In the genomic region with DNA sequence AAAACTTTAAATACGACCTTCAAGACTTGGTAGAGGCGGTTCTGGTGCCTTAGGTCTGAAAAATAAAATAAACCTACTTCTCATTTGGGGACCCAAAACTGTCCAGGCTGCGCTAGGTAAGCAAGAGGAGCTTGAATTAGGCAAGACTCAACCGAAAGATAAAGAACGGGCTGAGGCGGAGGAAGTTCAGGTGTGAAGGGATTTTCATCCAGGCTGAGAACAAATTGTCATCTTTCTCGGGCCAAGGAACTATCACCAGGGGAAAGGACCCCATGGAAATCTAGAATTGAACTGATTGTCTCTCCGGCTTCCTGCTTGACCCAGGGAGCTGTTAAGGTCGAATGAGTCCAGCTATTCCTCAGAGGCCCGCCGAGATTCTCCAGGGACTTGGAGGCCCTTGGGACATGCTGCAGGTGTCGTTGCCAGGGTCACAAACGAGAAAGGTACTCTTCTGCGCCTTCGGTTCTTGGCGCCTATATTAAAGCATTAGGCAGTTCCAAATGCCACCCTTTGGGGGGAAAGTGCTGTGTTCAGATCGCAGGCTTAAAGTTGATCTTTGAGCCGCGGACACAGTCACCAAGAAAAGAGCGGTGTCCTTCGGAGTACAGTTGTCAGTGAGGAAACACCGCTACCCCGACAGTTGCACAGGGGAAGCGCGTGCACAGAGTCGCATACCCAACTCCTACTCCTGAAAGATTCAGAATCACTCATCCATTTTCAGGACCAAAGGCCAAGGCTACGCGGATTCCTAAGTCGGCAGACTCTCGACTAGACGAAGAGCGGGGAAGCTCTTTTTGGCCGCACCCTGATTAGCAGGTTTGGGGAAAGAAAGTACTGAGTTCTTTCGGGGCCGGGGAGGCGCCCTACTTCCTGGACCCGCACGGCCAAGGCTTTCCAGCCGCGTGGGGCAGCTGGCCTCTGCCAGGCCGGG, we compare ENCODE assay signal across 8 mouse cellular contexts. TPM values are rescaled to one million over a fixed set of nuclear protein-coding genes. Genes with fewer than 3 reads are reported as not detected.
DNase-seq lines count a peak whose midpoint lies in the region; ATAC-seq and TF ChIP-seq lines count a peak whose summit lies in the region.

No protein-coding gene starts in this region.

- H3K9me3 ChIP-seq in lung, embryonic 14.5 days (ENCODE audit: low read depth, low read length) = no peaks in the 10 kb centered on the region
- H3K9me3 ChIP-seq in forebrain, embryonic 11.5 days (ENCODE audit: control insufficient read depth, low read length) = no peaks in the 10 kb centered on the region
- no peaks in the 10 kb centered on the region for H3K9me3 ChIP-seq in limb, embryonic 14.5 days (ENCODE audit: control insufficient read depth, low read length)
- H3K9me3 ChIP-seq in stomach, embryonic 14.5 days (ENCODE audit: control insufficient read depth, low read depth, low read length) = no peaks in the 10 kb centered on the region

- no peak overlapping the region for H3K9ac ChIP-seq in lung, embryonic 14.5 days
- H3K9ac ChIP-seq in forebrain, embryonic 11.5 days (ENCODE audit: low read length) = 0 out of 2 replicates have a peak overlapping the region, but pooled peaks have one; percentile 21
- H3K9ac ChIP-seq in limb, embryonic 14.5 days (ENCODE audit: low read depth, low read length, severe bottlenecking) = no peak overlapping the region
- H3K9ac ChIP-seq in stomach, embryonic 14.5 days (replicated peaks; ENCODE audit: low read depth, low read length) = no peak overlapping the region

- no peak overlapping the region for H3K27ac ChIP-seq in lung, embryonic 14.5 days (ENCODE audit: low read depth)
- H3K27ac ChIP-seq in forebrain, embryonic 11.5 days (ENCODE audit: low read depth, low read length) = no peak overlapping the region
- no peak overlapping the region for H3K27ac ChIP-seq in limb, embryonic 14.5 days (replicated peaks; ENCODE audit: low read depth, low read length)
- no peak overlapping the region for H3K27ac ChIP-seq in stomach, embryonic 14.5 days (ENCODE audit: low read length)

- no peak for DNase-seq in lung, embryonic 14.5 days
- DNase-seq in lung, adult 2 months = no peak
- peak; percentile 53 for DNase-seq in forebrain, embryonic 11.5 days (ENCODE audit: low spot score)
- DNase-seq in limb, embryonic 14.5 days (ENCODE audit: low spot score) = no peak
- DNase-seq in frontal cortex, postnatal 36 days (ENCODE audit: low spot score in 2 of 2) = no peak

- peak overlapping the region; percentile 38 for H3K4me3 ChIP-seq in lung, embryonic 14.5 days (ENCODE audit: low read depth, low read length)
- no peak overlapping the region for H3K4me3 ChIP-seq in lung, adult 2 months (replicated peaks; ENCODE audit: extremely low read depth, low read depth, low read length)
- H3K4me3 ChIP-seq in forebrain, embryonic 11.5 days (ENCODE audit: low read depth, low read length) = peak overlapping the region; percentile 34
- H3K4me3 ChIP-seq in limb, embryonic 14.5 days (replicated peaks; ENCODE audit: low read length) = peak overlapping the region; percentile 40
- H3K4me3 ChIP-seq in stomach, embryonic 14.5 days (ENCODE audit: low read depth, low read length) = peak overlapping the region; percentile 28

- no peak for ATAC-seq in lung, embryonic 14.5 days (ENCODE audit: insufficient read depth)
- no peak for ATAC-seq in forebrain, embryonic 11.5 days (replicated peaks; ENCODE audit: low FRiP score)
- no peak for ATAC-seq in limb, embryonic 14.5 days (ENCODE audit: low FRiP score, low read depth)
- no peak for ATAC-seq in stomach, embryonic 14.5 days (ENCODE audit: insufficient number of reproducible peaks, insufficient read depth, low FRiP score, low read depth)
- no peak for ATAC-seq in CD4-positive, CD25-positive, alpha-beta regulatory T cell, adult 4 months
- no peak for ATAC-seq in inflammation-experienced regulatory T-cells, adult 6 months

- H3K4me1 ChIP-seq in lung, embryonic 14.5 days (ENCODE audit: insufficient read depth) = peaks cover 7% of the 10 kb centered on the region; the same call in 1 of the 2 replicates
- H3K4me1 ChIP-seq in lung, adult 2 months (ENCODE audit: control insufficient read depth, insufficient read depth, low read length) = peaks cover 6% of the 10 kb centered on the region; the same call in 1 of the 2 replicates
- H3K4me1 ChIP-seq in forebrain, embryonic 11.5 days (replicated peaks; ENCODE audit: control insufficient read depth, insufficient read depth, low read length) = peaks cover 22% of the 10 kb centered on the region
- peaks cover 16% of the 10 kb centered on the region; the same call in 1 of the 2 replicates for H3K4me1 ChIP-seq in limb, embryonic 14.5 days (ENCODE audit: control insufficient read depth, insufficient read depth, low read length)
- H3K4me1 ChIP-seq in stomach, embryonic 14.5 days (ENCODE audit: control insufficient read depth, insufficient read depth, low read length) = peaks cover 19% of the 10 kb centered on the region; the same call in 1 of the 2 replicates

- peak overlapping the region; percentile 68 for H3K4me2 ChIP-seq in lung, embryonic 14.5 days
- peak overlapping the region; percentile 79 for H3K4me2 ChIP-seq in forebrain, embryonic 11.5 days (ENCODE audit: low read depth, low read length, severe bottlenecking)
- peak overlapping the region; percentile 67 for H3K4me2 ChIP-seq in limb, embryonic 14.5 days (replicated peaks; ENCODE audit: low read depth, low read length, severe bottlenecking)
- peak overlapping the region; percentile 47 for H3K4me2 ChIP-seq in stomach, embryonic 14.5 days (replicated peaks; ENCODE audit: low read depth, low read length)

- WGBS in lung, embryonic 14.5 days = 3% methylated on average over 41 of the region's 41 CpGs
- 3% methylated on average over 41 of the region's 41 CpGs for WGBS in lung, adult 2 months
- WGBS in forebrain, embryonic 11.5 days = 1% methylated on average over 41 of the region's 41 CpGs
- 2% methylated on average over 40 of the region's 41 CpGs for WGBS in limb, embryonic 14.5 days
- 1% methylated on average over 41 of the region's 41 CpGs for WGBS in stomach, embryonic 14.5 days

- peaks cover 81% of the 10 kb centered on the region for H3K27me3 ChIP-seq in lung, embryonic 14.5 days (ENCODE audit: insufficient read depth, low read length)
- H3K27me3 ChIP-seq in forebrain, embryonic 11.5 days (ENCODE audit: control insufficient read depth, insufficient read depth, low read length) = peaks cover 90% of the 10 kb centered on the region
- H3K27me3 ChIP-seq in limb, embryonic 14.5 days (ENCODE audit: control insufficient read depth, insufficient read depth, low read length) = peaks cover 63% of the 10 kb centered on the region
- H3K27me3 ChIP-seq in stomach, embryonic 14.5 days (ENCODE audit: control insufficient read depth, insufficient read depth, low read length) = peaks cover 55% of the 10 kb centered on the region

- TF ChIP-seq POLR2A in lung, adult 2 months (IDR thresholded peaks at IDR 0.05; ENCODE audit: borderline replicate concordance, extremely low read depth, low read depth, low read length) = no peak
- TF ChIP-seq POLR2A in limb, embryonic 14.5 days (IDR thresholded peaks at IDR 0.05; ENCODE audit: borderline replicate concordance, extremely low read depth, insufficient read depth, insufficient read length) = no peak

- H3K36me3 ChIP-seq in lung, embryonic 14.5 days (ENCODE audit: insufficient read depth) = no peaks in the 10 kb centered on the region
- no peaks in the 10 kb centered on the region for H3K36me3 ChIP-seq in forebrain, embryonic 11.5 days (ENCODE audit: control insufficient read depth, insufficient read depth, low read length)
- no peaks in the 10 kb centered on the region for H3K36me3 ChIP-seq in limb, embryonic 14.5 days (ENCODE audit: control insufficient read depth, insufficient read depth, low read length)
- no peaks in the 10 kb centered on the region for H3K36me3 ChIP-seq in stomach, embryonic 14.5 days (ENCODE audit: control insufficient read depth, insufficient read depth, low read length)

- TF ChIP-seq CTCF in lung, embryonic 14.5 days (IDR thresholded peaks at IDR 0.05; ENCODE audit: low read depth) = no peak
- TF ChIP-seq CTCF in lung, adult 2 months (IDR thresholded peaks at IDR 0.05; ENCODE audit: insufficient read depth, low read length) = no peak

RNA-seq across cellular contexts. Expression of a gene that starts 1.2 kb away (rescaled TPM):
- not detected in 2 replicates for polyA plus RNA-seq in lung, embryonic 14.5 days (2014; fragmentation: Nextera tagmentation; extraction: Ambion mirVana)
- polyA plus RNA-seq in lung, adult 2 months (2012; rRNA removed) = not detected in 2 replicates
- 0.29 and 0.31 TPM in 2 replicates for polyA plus RNA-seq in forebrain, embryonic 11.5 days (2014; fragmentation: Nextera tagmentation; extraction: Ambion mirVana)
- polyA plus RNA-seq in limb, embryonic 14.5 days (2012; rRNA removed) = 0.04 TPM in 1 of 2 replicates, not detected in the other
- not detected in 2 replicates for polyA plus RNA-seq in limb, embryonic 14.5 days (2014; fragmentation: Nextera tagmentation; extraction: Ambion mirVana)
- polyA plus RNA-seq in stomach, embryonic 14.5 days (2014; fragmentation: Nextera tagmentation; extraction: Ambion mirVana) = 0.72 and 1.1 TPM in 2 replicates
- not detected for polyA plus RNA-seq in CD4-positive, CD25-positive, alpha-beta regulatory T cell, adult 4 months (2017; shearing (Covaris generic))
- polyA plus RNA-seq in inflammation-experienced regulatory T-cells, adult 6 months (2017; shearing (Covaris generic)) = not detected

RNA-seq across cellular contexts. Expression of a gene that starts 7.1 kb away (rescaled TPM):
- polyA plus RNA-seq in lung, embryonic 14.5 days (2014; fragmentation: Nextera tagmentation; extraction: Ambion mirVana) = not detected in 2 replicates
- polyA plus RNA-seq in lung, adult 2 months (2012; rRNA removed) = not detected in 2 replicates
- 0.61 and 0.68 TPM in 2 replicates for polyA plus RNA-seq in forebrain, embryonic 11.5 days (2014; fragmentation: Nextera tagmentation; extraction: Ambion mirVana)
- polyA plus RNA-seq in limb, embryonic 14.5 days (2012; rRNA removed) = 0.09 TPM in 1 of 2 replicates, not detected in the other
- not detected in 2 replicates for polyA plus RNA-seq in limb, embryonic 14.5 days (2014; fragmentation: Nextera tagmentation; extraction: Ambion mirVana)
- polyA plus RNA-seq in stomach, embryonic 14.5 days (2014; fragmentation: Nextera tagmentation; extraction: Ambion mirVana) = 0.94 and 1.3 TPM in 2 replicates
- polyA plus RNA-seq in CD4-positive, CD25-positive, alpha-beta regulatory T cell, adult 4 months (2017; shearing (Covaris generic)) = not detected
- polyA plus RNA-seq in inflammation-experienced regulatory T-cells, adult 6 months (2017; shearing (Covaris generic)) = not detected

RNA-seq across cellular contexts. Expression of a gene that starts 18.6 kb away (rescaled TPM):
- polyA plus RNA-seq in lung, embryonic 14.5 days (2014; fragmentation: Nextera tagmentation; extraction: Ambion mirVana) = 264 and 268 TPM in 2 replicates
- 52.4 and 71.6 TPM in 2 replicates for polyA plus RNA-seq in lung, adult 2 months (2012; rRNA removed)
- polyA plus RNA-seq in forebrain, embryonic 11.5 days (2014; fragmentation: Nextera tagmentation; extraction: Ambion mirVana) = 256 and 281 TPM in 2 replicates
- polyA plus RNA-seq in limb, embryonic 14.5 days (2012; rRNA removed) = 169 and 185 TPM in 2 replicates
- 188 and 189 TPM in 2 replicates for polyA plus RNA-seq in limb, embryonic 14.5 days (2014; fragmentation: Nextera tagmentation; extraction: Ambion mirVana)
- 210 and 232 TPM in 2 replicates for polyA plus RNA-seq in stomach, embryonic 14.5 days (2014; fragmentation: Nextera tagmentation; extraction: Ambion mirVana)
- 100 to 1,000 TPM; 144 to 175 TPM for polyA plus RNA-seq in CD4-positive, CD25-positive, alpha-beta regulatory T cell, adult 4 months (2017; shearing (Covaris generic))
- polyA plus RNA-seq in inflammation-experienced regulatory T-cells, adult 6 months (2017; shearing (Covaris generic)) = 100 to 1,000 TPM; 179 to 242 (median 181) TPM
